Mouse (Mus musculus): ENCODE results near the gene Neu1. TPM values are rescaled to one million over a fixed set of nuclear protein-coding genes. Genes with fewer than 3 reads are reported as not detected.

The Neu1 gene
- polyA plus RNA-seq, 1 experiment = 0.31 TPM

DNA sequence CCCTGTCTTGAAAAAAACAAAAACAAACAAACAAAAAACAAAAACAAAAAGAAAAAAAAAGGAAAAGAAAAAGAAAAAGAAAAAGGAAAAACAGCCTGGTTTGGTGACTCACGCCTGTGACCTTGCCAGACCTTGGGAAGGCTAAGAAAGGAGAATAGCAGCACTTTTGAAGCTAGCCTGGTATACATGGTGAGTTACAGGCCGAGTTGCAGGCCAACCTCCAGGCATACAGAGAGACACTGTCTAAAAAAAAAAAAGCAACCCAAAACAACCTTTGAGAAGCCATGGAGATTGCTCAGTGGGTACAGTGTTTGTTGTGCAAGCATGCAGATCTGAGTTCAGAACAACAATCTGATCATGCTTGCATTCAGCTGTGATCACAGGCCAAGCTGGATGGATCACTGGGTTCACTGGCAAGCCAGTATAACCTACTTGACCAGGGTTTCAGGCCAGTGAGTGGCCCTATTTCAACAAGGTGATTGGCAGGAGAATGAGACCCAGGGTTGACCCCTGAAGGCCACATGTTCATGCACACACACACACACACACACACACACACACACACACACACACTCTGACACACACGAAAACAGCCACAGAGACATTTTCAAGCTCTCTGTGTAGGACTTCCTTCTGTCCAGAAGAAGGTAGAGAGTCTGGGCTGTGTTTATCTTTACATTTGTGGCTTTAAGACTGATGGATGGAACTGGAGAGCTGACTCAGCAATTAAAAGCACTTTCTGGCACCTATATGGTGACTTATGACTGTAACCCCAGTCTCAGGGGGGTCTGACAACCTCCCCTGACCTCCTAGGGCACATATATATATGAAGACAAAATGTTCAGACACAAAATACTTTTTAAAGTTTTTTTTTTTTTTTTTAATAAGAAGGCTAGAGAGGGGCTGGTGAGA, 44.8 kb downstream of the Neu1 start:
- Histone ChIP-seq H3K9me3 (ENCODE audit: control insufficient read depth, low read length) (peaks cover 4% of the 10 kb centered on the region; the same call in 1 of the 2 replicates), H3K4me3 (replicated peaks) (no peak overlapping the region), H3K36me3 (ENCODE audit: control insufficient read depth) (peaks cover 6% of the 10 kb centered on the region), H3K27me3 (ENCODE audit: control insufficient read depth) (peaks cover 25% of the 10 kb centered on the region), H3K4me1 (ENCODE audit: control insufficient read depth) (peaks cover 18% of the 10 kb centered on the region)
- TF ChIP-seq GATA1 (IDR thresholded peaks at IDR 0.05; ENCODE audit: low read length) = no peak
- TF ChIP-seq TAL1 (IDR thresholded peaks at IDR 0.05; ENCODE audit: low read length) = no peak

DNA sequence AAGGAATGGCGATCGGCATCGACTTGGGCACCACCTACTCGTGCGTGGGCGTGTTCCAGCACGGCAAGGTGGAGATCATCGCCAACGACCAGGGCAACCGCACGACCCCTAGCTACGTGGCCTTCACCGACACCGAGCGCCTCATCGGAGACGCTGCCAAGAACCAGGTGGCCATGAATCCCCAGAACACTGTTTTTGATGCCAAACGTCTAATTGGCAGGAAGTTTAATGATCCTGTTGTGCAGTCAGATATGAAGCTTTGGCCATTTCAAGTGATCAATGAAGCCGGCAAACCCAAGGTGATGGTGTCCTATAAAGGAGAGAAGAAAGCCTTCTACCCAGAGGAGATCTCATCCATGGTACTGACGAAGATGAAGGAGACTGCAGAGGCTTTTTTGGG, 45.9 kb downstream of the Neu1 start:
- Histone ChIP-seq H3K27me3 (ENCODE audit: control insufficient read depth) (peaks cover 19% of the 10 kb centered on the region), H3K36me3 (ENCODE audit: control insufficient read depth) (peaks cover 6% of the 10 kb centered on the region), H3K9me3 (ENCODE audit: control insufficient read depth, low read length) (peaks cover 4% of the 10 kb centered on the region; the same call in 1 of the 2 replicates), H3K4me1 (ENCODE audit: control insufficient read depth) (peaks cover 19% of the 10 kb centered on the region), H3K4me3 (replicated peaks) (no peak overlapping the region)
- TF ChIP-seq TAL1 (IDR thresholded peaks at IDR 0.05; ENCODE audit: low read length) = no peak
- no peak for TF ChIP-seq GATA1 (IDR thresholded peaks at IDR 0.05; ENCODE audit: low read length)

DNA sequence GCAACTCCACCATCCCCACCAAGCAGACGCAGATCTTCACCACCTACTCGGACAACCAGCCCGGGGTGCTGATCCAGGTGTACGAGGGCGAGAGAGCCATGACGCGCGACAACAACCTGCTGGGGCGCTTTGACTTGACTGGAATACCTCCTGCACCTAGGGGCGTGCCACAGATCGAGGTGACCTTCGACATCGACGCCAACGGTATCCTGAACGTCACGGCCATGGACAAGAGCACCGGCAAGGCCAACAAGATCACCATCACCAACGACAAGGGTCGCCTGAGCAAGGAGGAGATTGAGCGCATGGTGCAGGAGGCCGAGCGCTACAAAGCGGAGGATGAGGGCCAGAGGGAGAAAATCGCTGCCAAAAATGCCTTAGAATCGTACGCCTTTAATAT, 47.2 kb downstream of the Neu1 start:
- no peak for TF ChIP-seq TAL1 (IDR thresholded peaks at IDR 0.05; ENCODE audit: low read length)
- TF ChIP-seq GATA1 (IDR thresholded peaks at IDR 0.05; ENCODE audit: low read length) = no peak
- Histone ChIP-seq H3K4me1 (ENCODE audit: control insufficient read depth) (peaks cover 22% of the 10 kb centered on the region), H3K36me3 (ENCODE audit: control insufficient read depth) (peaks cover 6% of the 10 kb centered on the region), H3K9me3 (ENCODE audit: control insufficient read depth, low read length) (peaks cover 4% of the 10 kb centered on the region; the same call in 1 of the 2 replicates), H3K4me3 (replicated peaks) (no peak overlapping the region), H3K27me3 (ENCODE audit: control insufficient read depth) (peaks cover 8% of the 10 kb centered on the region)

GRCm38 (mm10) chr17:34979631-34980030, 48.6 kb downstream of the Neu1 start:
- Histone ChIP-seq H3K4me3 (replicated peaks) (no peak overlapping the region), H3K4me1 (ENCODE audit: control insufficient read depth) (peaks cover 28% of the 10 kb centered on the region), H3K27me3 (ENCODE audit: control insufficient read depth) (no peaks in the 10 kb centered on the region), H3K36me3 (ENCODE audit: control insufficient read depth) (peaks cover 12% of the 10 kb centered on the region), H3K9me3 (ENCODE audit: control insufficient read depth, low read length) (peaks cover 4% of the 10 kb centered on the region; the same call in 1 of the 2 replicates)
- TF ChIP-seq TAL1 (IDR thresholded peaks at IDR 0.05; ENCODE audit: low read length) = no peak
- no peak for TF ChIP-seq GATA1 (IDR thresholded peaks at IDR 0.05; ENCODE audit: low read length)

DNA sequence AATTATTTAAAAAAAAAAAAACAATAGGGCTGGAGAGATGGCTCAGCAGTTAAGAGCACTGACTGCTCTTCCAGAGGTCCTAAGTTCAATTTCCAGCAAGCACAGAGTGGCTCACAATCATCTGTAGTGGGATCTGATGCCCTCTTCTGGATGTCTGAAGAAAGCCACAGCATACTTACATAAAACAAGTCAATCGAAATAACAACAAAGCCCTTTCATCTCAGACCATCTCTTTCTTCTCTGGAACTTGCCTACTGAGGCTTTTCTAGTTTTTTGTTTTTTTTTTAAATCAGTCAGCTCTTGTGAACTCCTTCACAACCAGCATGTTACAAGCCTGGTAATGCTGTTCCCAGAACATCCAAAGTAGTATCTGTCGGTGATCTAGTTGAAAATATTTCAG, 49.6 kb downstream of the Neu1 start:
- H3K4me1 ChIP-seq (ENCODE audit: control insufficient read depth) = peaks cover 34% of the 10 kb centered on the region
- H3K4me3 ChIP-seq (replicated peaks) = peak overlapping the region; percentile 98
- H3K9me3 ChIP-seq (ENCODE audit: control insufficient read depth, low read length) = peaks cover 4% of the 10 kb centered on the region; the same call in 1 of the 2 replicates
- H3K27me3 ChIP-seq (ENCODE audit: control insufficient read depth) = no peaks in the 10 kb centered on the region
- TF ChIP-seq GATA1 (IDR thresholded peaks at IDR 0.05; ENCODE audit: low read length) (no peak), TAL1 (IDR thresholded peaks at IDR 0.05; ENCODE audit: low read length) (no peak)
- H3K36me3 ChIP-seq (ENCODE audit: control insufficient read depth) = peaks cover 22% of the 10 kb centered on the region

- peak within 1 kb of the TSS; percentile 98 for H3K4me3 ChIP-seq (replicated peaks)
Observed at GRCm38 (mm10) chr17:34981690-34982180, 50.7 kb downstream of the Neu1 start, which contains the start of gene Lsm2. Gene Lsm2, plus strand, starts transcription at chr17:34981862.

GRCm38 (mm10) chr17:34982328-34982727, 51.3 kb downstream of the Neu1 start:
- H3K9me3 ChIP-seq (ENCODE audit: control insufficient read depth, low read length) = peaks cover 3% of the 10 kb centered on the region; the same call in 1 of the 2 replicates
- H3K4me1 ChIP-seq (ENCODE audit: control insufficient read depth) = peaks cover 34% of the 10 kb centered on the region
- H3K27me3 ChIP-seq (ENCODE audit: control insufficient read depth) = no peaks in the 10 kb centered on the region
- peak overlapping the region; percentile 98 for H3K4me3 ChIP-seq (replicated peaks)
- H3K36me3 ChIP-seq (ENCODE audit: control insufficient read depth) = peaks cover 37% of the 10 kb centered on the region
- no peak for TF ChIP-seq GATA1 (IDR thresholded peaks at IDR 0.05; ENCODE audit: low read length)
- TF ChIP-seq TAL1 (IDR thresholded peaks at IDR 0.05; ENCODE audit: low read length) = no peak

More at GRCm38 (mm10) chr17:34981690-34982180, 50.7 kb downstream of the Neu1 start, which contains the start of gene Lsm2:
- H3K27me3 ChIP-seq (ENCODE audit: control insufficient read depth) = no peaks in the 10 kb centered on the region
- TF ChIP-seq GATA1 (IDR thresholded peaks at IDR 0.05; ENCODE audit: low read length) (no peak), TAL1 (IDR thresholded peaks at IDR 0.05; ENCODE audit: low read length) (no peak)
- peaks cover 33% of the 10 kb centered on the region for H3K36me3 ChIP-seq (ENCODE audit: control insufficient read depth)
- peaks cover 4% of the 10 kb centered on the region; the same call in 1 of the 2 replicates for H3K9me3 ChIP-seq (ENCODE audit: control insufficient read depth, low read length)
- H3K4me1 ChIP-seq (ENCODE audit: control insufficient read depth) = peaks cover 34% of the 10 kb centered on the region

DNA sequence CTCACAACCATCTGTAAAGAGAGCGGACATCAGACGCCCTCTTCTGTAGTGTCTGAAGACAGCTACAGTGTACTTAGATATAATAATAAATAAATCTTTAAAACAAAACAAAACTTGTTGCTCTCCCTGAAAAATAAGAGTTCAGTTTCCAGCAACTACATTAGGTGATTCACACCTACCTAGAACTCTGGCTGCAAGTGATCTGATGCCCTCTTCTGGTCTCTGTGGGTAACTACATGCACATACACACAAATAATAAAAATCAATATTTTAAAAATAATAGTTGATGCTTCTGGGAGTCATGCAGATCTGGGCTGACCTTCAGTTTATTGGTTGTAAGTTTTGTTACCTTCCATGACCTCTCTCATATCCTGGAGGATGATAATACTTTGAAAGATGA, 53.2 kb downstream of the Neu1 start:
- TF ChIP-seq TAL1 (IDR thresholded peaks at IDR 0.05; ENCODE audit: low read length) (no peak), GATA1 (IDR thresholded peaks at IDR 0.05; ENCODE audit: low read length) (no peak)
- H3K36me3 ChIP-seq (ENCODE audit: control insufficient read depth) = peaks cover 51% of the 10 kb centered on the region
- no peak overlapping the region for H3K4me3 ChIP-seq (replicated peaks)
- H3K4me1 ChIP-seq (ENCODE audit: control insufficient read depth) = peaks cover 34% of the 10 kb centered on the region
- H3K27me3 ChIP-seq (ENCODE audit: control insufficient read depth) = no peaks in the 10 kb centered on the region
- H3K9me3 ChIP-seq (ENCODE audit: control insufficient read depth, low read length) = no peaks in the 10 kb centered on the region

Other genes starting within 250 kb of the Neu1 start
- gene C4b, start 187.4 kb upstream of the Neu1 start, polyA plus RNA-seq (2012) = 0.05 TPM in 1 of 2 replicates, not detected in the other
- not detected in 2 replicates for gene Cyp21a1, start 126.7 kb upstream of the Neu1 start, polyA plus RNA-seq (2012)
- gene Stk19, start 94.3 kb upstream of the Neu1 start, polyA plus RNA-seq (2012) = 6.3 and 6.7 TPM in 2 replicates
- 15.3 and 22.0 TPM in 2 replicates for gene Dxo, start 94.2 kb upstream of the Neu1 start, polyA plus RNA-seq (2012)
- gene Skiv2l, start 81.0 kb upstream of the Neu1 start, polyA plus RNA-seq (2012) = 6.7 and 8.9 TPM in 2 replicates
- 30.9 and 32.9 TPM in 2 replicates for gene Nelfe, start 80.9 kb upstream of the Neu1 start, polyA plus RNA-seq (2012)
- gene Cfb, start 68.7 kb upstream of the Neu1 start, polyA plus RNA-seq (2012) = 0.11 TPM in 1 of 2 replicates, not detected in the other
- gene Zbtb12, start 51.8 kb upstream of the Neu1 start, polyA plus RNA-seq (2012) = 0.24 and 0.25 TPM in 2 replicates
- gene Gm20547, start 49.2 kb upstream of the Neu1 start, polyA plus RNA-seq (2012) = not detected in 2 replicates
- 0.13 and 0.17 TPM in 2 replicates for gene C2, start 33.0 kb upstream of the Neu1 start, polyA plus RNA-seq (2012)
- gene Ehmt2, start 32.8 kb upstream of the Neu1 start, polyA plus RNA-seq (2012) = 6.2 and 6.4 TPM in 2 replicates
- gene Slc44a4, start 16.8 kb upstream of the Neu1 start, polyA plus RNA-seq (2012) = not detected in 2 replicates
- 408 and 454 TPM in 2 replicates for gene Hspa1b, start 28.0 kb downstream of the Neu1 start, polyA plus RNA-seq (2012)
- gene Gm20481, start 38.7 kb downstream of the Neu1 start, polyA plus RNA-seq (2012) = not detected in 2 replicates
- 195 and 214 TPM in 2 replicates for gene Hspa1a, start 40.9 kb downstream of the Neu1 start, polyA plus RNA-seq (2012)
- gene Hspa1l, start 41.5 kb downstream of the Neu1 start, polyA plus RNA-seq (2012) = 0.04 TPM in 1 of 2 replicates, not detected in the other
- gene Lsm2, start 50.6 kb downstream of the Neu1 start, polyA plus RNA-seq (2012) = 15.9 and 21.4 TPM in 2 replicates
- 41.7 and 44.9 TPM in 2 replicates for gene Vars, start 69.7 kb downstream of the Neu1 start, polyA plus RNA-seq (2012)
- gene Vwa7, start 85.3 kb downstream of the Neu1 start, polyA plus RNA-seq (2012) = 0.01 TPM in 2 replicates
- 0.87 and 0.97 TPM in 2 replicates for gene Sapcd1, start 96.8 kb downstream of the Neu1 start, polyA plus RNA-seq (2012)
- gene Msh5, start 115.5 kb downstream of the Neu1 start, polyA plus RNA-seq (2012) = 0.90 and 1.3 TPM in 2 replicates
- 5.1 and 6.0 TPM in 2 replicates for gene Clic1, start 118.7 kb downstream of the Neu1 start, polyA plus RNA-seq (2012)
- gene Ddah2, start 127.8 kb downstream of the Neu1 start, polyA plus RNA-seq (2012) = 0.78 and 0.92 TPM in 2 replicates
- not detected in 2 replicates for gene Ly6g6c, start 134.1 kb downstream of the Neu1 start, polyA plus RNA-seq (2012)
- 0.05 TPM in 1 of 2 replicates, not detected in the other for gene Mpig6b, start 134.9 kb downstream of the Neu1 start, polyA plus RNA-seq (2012)
- gene Ly6g6e, start 145.6 kb downstream of the Neu1 start, polyA plus RNA-seq (2012) = not detected in 2 replicates
- not detected in 2 replicates for gene Ly6g6d, start 146.8 kb downstream of the Neu1 start, polyA plus RNA-seq (2012)
- 0.07 and 0.08 TPM in 2 replicates for gene Ly6g6f, start 154.4 kb downstream of the Neu1 start, polyA plus RNA-seq (2012)
- gene Abhd16a, start 158.0 kb downstream of the Neu1 start, polyA plus RNA-seq (2012) = 10.1 and 10.3 TPM in 2 replicates
- not detected in 2 replicates for gene Ly6g5c, start 177.0 kb downstream of the Neu1 start, polyA plus RNA-seq (2012)
- gene Ly6g5b, start 184.2 kb downstream of the Neu1 start, polyA plus RNA-seq (2012) = 0.03 TPM in 1 of 2 replicates, not detected in the other
- gene Gpank1, start 190.2 kb downstream of the Neu1 start, polyA plus RNA-seq (2012) = 11.0 and 12.4 TPM in 2 replicates
- 10.2 and 11.2 TPM in 2 replicates for gene Csnk2b, start 190.8 kb downstream of the Neu1 start, polyA plus RNA-seq (2012)
- 0.27 and 0.48 TPM in 2 replicates for gene D17H6S53E, start 195.1 kb downstream of the Neu1 start, polyA plus RNA-seq (2012)
- gene Apom, start 200.8 kb downstream of the Neu1 start, polyA plus RNA-seq (2012) = 0.10 and 0.20 TPM in 2 replicates
- gene Bag6, start 203.9 kb downstream of the Neu1 start, polyA plus RNA-seq (2012) = 88.8 and 102 TPM in 2 replicates
- 70.4 and 133 TPM in 2 replicates for gene Prrc2a, start 233.6 kb downstream of the Neu1 start, polyA plus RNA-seq (2012)
- 0.27 TPM in 1 of 2 replicates, not detected in the other for gene Aif1, start 244.8 kb downstream of the Neu1 start, polyA plus RNA-seq (2012)

Measured in erythroblast, embryonic 14.5 days (primary cell).